Mouse (Mus musculus): ENCODE results near the gene Rnf141. TPM values are rescaled to one million over a fixed set of nuclear protein-coding genes. Genes with fewer than 3 reads are reported as not detected.

Rnf141 gene
- total and polyA plus RNA-seq, 2 experiments from 2014 or later: 28.5 to 133 TPM

GRCm38 (mm10) chr7:110808962-110809361 is 35.3 kb downstream of the Rnf141 start:
- H3K4me2 ChIP-seq (ENCODE audit: low read depth, low read length, poor library complexity, severe bottlenecking): no peak overlapping the region
- H3K36me3 ChIP-seq (ENCODE audit: insufficient read depth, low read length): 0 out of 2 replicates have a peak, but pooled peaks cover 3% of the 10 kb centered on the region
- ATAC-seq (ENCODE audit: low FRiP score) (no peak), DNase-seq (ENCODE audit: low spot score) (no peak)
- no peak for TF ChIP-seq CTCF (IDR thresholded peaks at IDR 0.05)
- H3K9me3 ChIP-seq (ENCODE audit: low read length): no peaks in the 10 kb centered on the region
- H3K27ac ChIP-seq (ENCODE audit: low read depth, low read length): no peak overlapping the region
- H3K4me3 ChIP-seq (ENCODE audit: low read depth, low read length): no peak overlapping the region
- H3K4me1 ChIP-seq (ENCODE audit: insufficient read depth, low read length): no peaks in the 10 kb centered on the region
- H3K27me3 ChIP-seq (ENCODE audit: insufficient read depth, low read length): no peaks in the 10 kb centered on the region
- H3K9ac ChIP-seq (replicated peaks; ENCODE audit: low read length, poor library complexity, severe bottlenecking): no peak overlapping the region
- 62% methylated on average over 3 of the region's 3 CpGs for WGBS

- Histone ChIP-seq H3K4me1 (ENCODE audit: insufficient read depth, low read length) (no peaks in the 10 kb centered on the region), H3K4me3 (ENCODE audit: low read depth, low read length) (no peak overlapping the region), H3K27ac (ENCODE audit: low read depth, low read length) (no peak overlapping the region), H3K27me3 (ENCODE audit: insufficient read depth, low read length) (no peaks in the 10 kb centered on the region), H3K4me2 (ENCODE audit: low read depth, low read length, poor library complexity, severe bottlenecking) (no peak overlapping the region), H3K9ac (replicated peaks; ENCODE audit: low read length, poor library complexity, severe bottlenecking) (no peak overlapping the region), H3K36me3 (ENCODE audit: insufficient read depth, low read length) (peaks cover 8% of the 10 kb centered on the region; the same call in 1 of the 2 replicates), H3K9me3 (ENCODE audit: low read length) (no peaks in the 10 kb centered on the region)
- DNase-seq (ENCODE audit: low spot score) (no peak), ATAC-seq (ENCODE audit: low FRiP score) (no peak)
- 88% methylated on average over 13 of the region's 13 CpGs for WGBS
- no peak for TF ChIP-seq CTCF (IDR thresholded peaks at IDR 0.05)
Observed at GRCm38 (mm10) chr7:110807460-110808030, 36.7 kb downstream of the Rnf141 start.

GRCm38 (mm10) chr7:110804266-110804665 is 40.0 kb downstream of the Rnf141 start:
- H3K27ac ChIP-seq (ENCODE audit: low read depth, low read length): no peak overlapping the region
- ATAC-seq (ENCODE audit: low FRiP score) (0 out of 2 replicates have a peak, but pooled peaks have one; percentile 14), DNase-seq (ENCODE audit: low spot score) (peak; percentile 76)
- H3K9ac ChIP-seq (replicated peaks; ENCODE audit: low read length, poor library complexity, severe bottlenecking): no peak overlapping the region
- TF ChIP-seq CTCF (IDR thresholded peaks at IDR 0.05): no peak
- peaks cover 5% of the 10 kb centered on the region; the same call in 1 of the 2 replicates for H3K36me3 ChIP-seq (ENCODE audit: insufficient read depth, low read length)
- no peak overlapping the region for H3K4me2 ChIP-seq (ENCODE audit: low read depth, low read length, poor library complexity, severe bottlenecking)
- no peak overlapping the region for H3K4me3 ChIP-seq (ENCODE audit: low read depth, low read length)
- H3K27me3 ChIP-seq (ENCODE audit: insufficient read depth, low read length): no peaks in the 10 kb centered on the region
- WGBS: 71% methylated on average over 3 of the region's 3 CpGs
- no peaks in the 10 kb centered on the region for H3K9me3 ChIP-seq (ENCODE audit: low read length)
- H3K4me1 ChIP-seq (ENCODE audit: insufficient read depth, low read length): no peaks in the 10 kb centered on the region

GRCm38 (mm10) chr7:110803131-110803530 is 41.1 kb downstream of the Rnf141 start:
- Histone ChIP-seq H3K9ac (replicated peaks; ENCODE audit: low read length, poor library complexity, severe bottlenecking) (no peak overlapping the region), H3K4me2 (ENCODE audit: low read depth, low read length, poor library complexity, severe bottlenecking) (no peak overlapping the region), H3K4me1 (ENCODE audit: insufficient read depth, low read length) (no peaks in the 10 kb centered on the region), H3K4me3 (ENCODE audit: low read depth, low read length) (no peak overlapping the region), H3K27ac (ENCODE audit: low read depth, low read length) (no peak overlapping the region), H3K27me3 (ENCODE audit: insufficient read depth, low read length) (no peaks in the 10 kb centered on the region), H3K36me3 (ENCODE audit: insufficient read depth, low read length) (peaks cover 5% of the 10 kb centered on the region; the same call in 1 of the 2 replicates), H3K9me3 (ENCODE audit: low read length) (no peaks in the 10 kb centered on the region)
- no peak for DNase-seq (ENCODE audit: low spot score)
- no peak for TF ChIP-seq CTCF (IDR thresholded peaks at IDR 0.05)
- no peak for ATAC-seq (ENCODE audit: low FRiP score)
- 96% methylated on average over 10 of the region's 10 CpGs for whole genome bisulfite sequencing

GRCm38 (mm10) chr7:110801028-110801427 is 43.2 kb downstream of the Rnf141 start:
- under 1% methylated on average over 4 of the region's 4 CpGs for WGBS
- 0 out of 2 replicates have a peak overlapping the region, but pooled peaks have one; percentile 38 for H3K27ac ChIP-seq (ENCODE audit: low read depth, low read length)
- H3K4me2 ChIP-seq (ENCODE audit: low read depth, low read length, poor library complexity, severe bottlenecking): no peak overlapping the region
- H3K36me3 ChIP-seq (ENCODE audit: insufficient read depth, low read length): peaks cover 5% of the 10 kb centered on the region; the same call in 1 of the 2 replicates
- H3K9ac ChIP-seq (replicated peaks; ENCODE audit: low read length, poor library complexity, severe bottlenecking): no peak overlapping the region
- H3K9me3 ChIP-seq (ENCODE audit: low read length): no peaks in the 10 kb centered on the region
- no peaks in the 10 kb centered on the region for H3K27me3 ChIP-seq (ENCODE audit: insufficient read depth, low read length)
- peak; percentile 98 for TF ChIP-seq CTCF (IDR thresholded peaks at IDR 0.05)
- no peak overlapping the region for H3K4me3 ChIP-seq (ENCODE audit: low read depth, low read length)
- DNase-seq (ENCODE audit: low spot score): peak; percentile 93
- ATAC-seq (ENCODE audit: low FRiP score): peak; percentile 59
- H3K4me1 ChIP-seq (ENCODE audit: insufficient read depth, low read length): no peaks in the 10 kb centered on the region

- Histone ChIP-seq H3K27me3 (ENCODE audit: insufficient read depth, low read length) (no peaks in the 10 kb centered on the region), H3K4me2 (ENCODE audit: low read depth, low read length, poor library complexity, severe bottlenecking) (no peak overlapping the region), H3K4me1 (ENCODE audit: insufficient read depth, low read length) (no peaks in the 10 kb centered on the region), H3K36me3 (ENCODE audit: insufficient read depth, low read length) (no peaks in the 10 kb centered on the region; the same call in 1 of the 2 replicates), H3K4me3 (ENCODE audit: low read depth, low read length) (no peak overlapping the region), H3K27ac (ENCODE audit: low read depth, low read length) (no peak overlapping the region), H3K9ac (replicated peaks; ENCODE audit: low read length, poor library complexity, severe bottlenecking) (no peak overlapping the region), H3K9me3 (ENCODE audit: low read length) (no peaks in the 10 kb centered on the region)
- ATAC-seq (ENCODE audit: low FRiP score): no peak
- TF ChIP-seq CTCF (IDR thresholded peaks at IDR 0.05): no peak
- DNase-seq (ENCODE audit: low spot score): no peak
- 85% methylated on average over 11 of the region's 11 CpGs for WGBS
Observed at GRCm38 (mm10) chr7:110797722-110798409, 46.4 kb downstream of the Rnf141 start.

Data from midbrain, postnatal 0 days (tissue).